Mouse (Mus musculus) cerebellum, adult 2 months (tissue): ENCODE measurements around the gene Trim43a.

Source experiments
- CTCF ChIP-seq: fragments of 200-500 bp; IDR thresholded peaks from 2 replicates; pipeline ENCODE4 v1.5.1; 2011; ENCODE audit warnings: low read depth, mild to moderate bottlenecking, control low read depth, low read length, moderate library complexity, borderline replicate concordance; ENCODE audit not compliant: insufficient read depth
- POLR2A ChIP-seq: fragments of 200-500 bp; IDR thresholded peaks from 2 replicates; pipeline ENCODE4 v1.6.1; 2011; ENCODE audit warnings: low read length, control low read depth, borderline replicate concordance; ENCODE audit not compliant: insufficient read depth

DNA sequence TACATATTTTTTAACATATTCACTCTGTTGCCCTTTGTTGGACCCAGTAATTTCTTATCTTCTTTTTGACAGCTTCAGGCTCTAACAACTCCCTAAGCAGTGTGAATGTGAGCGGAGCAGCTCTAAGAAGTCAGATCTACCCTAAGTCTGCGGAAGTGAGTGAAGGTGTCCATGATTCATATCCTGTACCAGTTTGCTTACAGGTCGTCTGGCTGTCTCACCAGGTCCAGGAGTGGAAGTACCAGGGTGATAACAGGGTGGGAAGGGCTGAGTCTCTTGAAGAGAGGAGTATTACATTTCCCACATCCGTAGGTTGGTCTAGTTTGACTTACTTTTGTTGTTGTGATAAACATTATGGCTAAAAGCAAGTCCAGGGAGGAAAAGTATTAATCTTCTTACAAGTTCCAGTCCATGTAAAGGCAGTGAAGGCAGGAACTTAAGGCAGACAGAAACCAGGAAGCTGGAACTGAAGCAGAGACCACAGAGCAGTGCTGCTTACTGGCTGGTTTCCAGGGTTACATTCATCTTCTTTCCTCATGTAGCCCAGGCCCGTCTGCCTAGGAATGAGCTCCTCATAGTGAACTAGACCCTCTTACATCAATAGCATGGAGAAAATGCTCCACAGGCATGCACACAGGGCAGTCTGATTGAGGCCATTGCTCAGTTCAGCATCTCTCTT is 41.0 kb upstream of the Trim43a start:
- TF ChIP-seq POLR2A (no peak), CTCF (no peak)
